Mouse (Mus musculus) intestine, embryonic 16.5 days (tissue): ENCODE data around the gene Nfasc. TPM values are rescaled to one million over a fixed set of nuclear protein-coding genes. Genes with fewer than 3 reads are reported as not detected.

Experiments
- ATAC-seq: fragments of 200-750 bp; cut with Nextera tagmentation; 2 replicates; pipeline ENCODE4 v1.8.0; 2017; ENCODE audit warnings: moderate TSS enrichment, moderate library complexity
- H3K27ac ChIP-seq: fragments of 300-500 bp; sonication (generic); 2 replicates; pipeline ENCODE4 v1.5.1; 2014; ENCODE audit warnings: mild to moderate bottlenecking, low read length
- H3K27me3 ChIP-seq: fragments of 300-500 bp; sonication (generic); replicated peaks from 2 replicates; pipeline ENCODE4 v1.6.1; 2014; ENCODE audit warnings: low read length, control low read depth, mixed read lengths; ENCODE audit not compliant: control insufficient read depth, insufficient read depth
- H3K36me3 ChIP-seq: fragments of 300-500 bp; sonication (generic); 2 replicates; pipeline ENCODE4 v1.6.1; 2014; ENCODE audit warnings: low read length, control low read depth; ENCODE audit not compliant: control insufficient read depth, insufficient read depth
- H3K4me1 ChIP-seq: fragments of 300-500 bp; sonication (generic); 2 replicates; pipeline ENCODE4 v1.6.1; 2014; ENCODE audit warnings: low read length, control low read depth, mixed read lengths; ENCODE audit not compliant: control insufficient read depth, insufficient read depth
- H3K4me2 ChIP-seq: fragments of 300-500 bp; sonication (generic); 2 replicates; pipeline ENCODE4 v1.6.1; 2014; ENCODE audit warnings: low read depth, low read length, control low read depth
- H3K4me3 ChIP-seq: fragments of 300-500 bp; sonication (generic); 2 replicates; pipeline ENCODE4 v1.5.1; 2014; ENCODE audit warnings: mild to moderate bottlenecking, low read length
- H3K9ac ChIP-seq: fragments of 300-500 bp; sonication (generic); 2 replicates; pipeline ENCODE4 v1.6.1; 2014; ENCODE audit warnings: low read depth, low read length
- H3K9me3 ChIP-seq: fragments of 300-500 bp; sonication (generic); 2 replicates; pipeline ENCODE4 v1.6.1; 2016; ENCODE audit warnings: low read length, control low read depth; ENCODE audit not compliant: control insufficient read depth
- WGBS: fragments of 180-500 bp; shearing (Covaris S2); extraction: QIAGEN DNeasy Blood & Tissue Kit; methylation state at CpG from one replicate; pipeline ENCODE4 v1.1.7; 2014; 5-methylcytosine and 5-hydroxymethylcytosine counted together
- polyA plus RNA-seq: library from polyadenylated mRNA; unstranded; fragments of >200 nt; fragmentation: Nextera tagmentation; extraction: Ambion mirVana; gene quantifications from 2 replicates; pipeline ENCODE4 v1.2.1, GENCODE M21; 2015

Gene Nfasc
- polyA plus RNA-seq, 1 experiment from 2014 or later: 2.0 TPM

GRCm38 (mm10) chr1:132767422-132767821 lies 25.8 kb upstream of the Nfasc start:
- H3K4me2 ChIP-seq: no peak overlapping the region
- peaks cover 8% of the 10 kb centered on the region; the same call in 1 of the 2 replicates for H3K4me1 ChIP-seq
- H3K4me3 ChIP-seq: no peak overlapping the region
- no peaks in the 10 kb centered on the region for H3K9me3 ChIP-seq
- 90% methylated on average over 7 of the region's 7 CpGs for WGBS
- no peaks in the 10 kb centered on the region; the same call in 1 of the 2 replicates for H3K27me3 ChIP-seq
- ATAC-seq: no peak
- H3K9ac ChIP-seq: no peak overlapping the region
- H3K36me3 ChIP-seq: no peaks in the 10 kb centered on the region
- no peak overlapping the region for H3K27ac ChIP-seq

- peak overlapping the region; percentile 30 for H3K4me2 ChIP-seq
Measured at GRCm38 (mm10) chr1:132765887-132766651, 24.5 kb upstream of the Nfasc start.

GRCm38 (mm10) chr1:132765222-132765621 lies 23.6 kb upstream of the Nfasc start:
- Histone ChIP-seq H3K4me3 (no peak overlapping the region), H3K9ac (no peak overlapping the region), H3K9me3 (no peaks in the 10 kb centered on the region), H3K36me3 (no peaks in the 10 kb centered on the region), H3K27ac (no peak overlapping the region), H3K4me1 (peaks cover 8% of the 10 kb centered on the region; the same call in 1 of the 2 replicates), H3K4me2 (no peak overlapping the region), H3K27me3 (no peaks in the 10 kb centered on the region; the same call in 1 of the 2 replicates)
- 69% methylated on average over 10 of the region's 10 CpGs for WGBS
- ATAC-seq: no peak

More at GRCm38 (mm10) chr1:132765887-132766651, 24.5 kb upstream of the Nfasc start:
- Histone ChIP-seq H3K4me1 (peaks cover 8% of the 10 kb centered on the region; the same call in 1 of the 2 replicates), H3K27ac (no peak overlapping the region), H3K9me3 (no peaks in the 10 kb centered on the region), H3K9ac (no peak overlapping the region), H3K4me3 (peak overlapping the region; percentile 3; the same call in 1 of the 2 replicates), H3K27me3 (no peaks in the 10 kb centered on the region; the same call in 1 of the 2 replicates), H3K36me3 (no peaks in the 10 kb centered on the region)
- no peak for ATAC-seq
- 21% methylated on average over 16 of the region's 16 CpGs for WGBS

GRCm38 (mm10) chr1:132759390-132759789 lies 17.8 kb upstream of the Nfasc start:
- no peak overlapping the region for H3K4me2 ChIP-seq
- 64% methylated on average over 6 of the region's 6 CpGs for WGBS
- H3K9ac ChIP-seq: no peak overlapping the region
- H3K9me3 ChIP-seq: no peaks in the 10 kb centered on the region
- no peak overlapping the region for H3K27ac ChIP-seq
- no peaks in the 10 kb centered on the region for H3K27me3 ChIP-seq
- no peak overlapping the region for H3K4me3 ChIP-seq
- H3K4me1 ChIP-seq: no peaks in the 10 kb centered on the region
- no peak for ATAC-seq
- H3K36me3 ChIP-seq: no peaks in the 10 kb centered on the region

- H3K27ac ChIP-seq: no peak overlapping the region
- no peaks in the 10 kb centered on the region for H3K4me1 ChIP-seq
- 7% methylated on average over 24 of the region's 24 CpGs for WGBS
- H3K9me3 ChIP-seq: no peaks in the 10 kb centered on the region
- no peaks in the 10 kb centered on the region for H3K27me3 ChIP-seq
- no peak overlapping the region for H3K9ac ChIP-seq
- peak; percentile 66 for ATAC-seq
- no peaks in the 10 kb centered on the region for H3K36me3 ChIP-seq
- H3K4me3 ChIP-seq: no peak overlapping the region
- peak overlapping the region; percentile 49 for H3K4me2 ChIP-seq
Measured at GRCm38 (mm10) chr1:132758656-132759370, 17.2 kb upstream of the Nfasc start.

- whole genome bisulfite sequencing: 59% methylated on average over 4 of the region's 4 CpGs
- no peak for ATAC-seq
- no peaks in the 10 kb centered on the region for H3K4me1 ChIP-seq
Measured at GRCm38 (mm10) chr1:132755211-132755610, 13.6 kb upstream of the Nfasc start.

GRCm38 (mm10) chr1:132749217-132749884 lies 7.8 kb upstream of the Nfasc start:
- WGBS: 78% methylated on average over 9 of the region's 9 CpGs
- no peak for ATAC-seq
- Histone ChIP-seq H3K4me2 (no peak overlapping the region), H3K4me1 (no peaks in the 10 kb centered on the region), H3K9me3 (no peaks in the 10 kb centered on the region), H3K27me3 (no peaks in the 10 kb centered on the region), H3K36me3 (no peaks in the 10 kb centered on the region), H3K4me3 (no peak overlapping the region), H3K27ac (no peak overlapping the region), H3K9ac (no peak overlapping the region)

More at GRCm38 (mm10) chr1:132755211-132755610, 13.6 kb upstream of the Nfasc start:
- Histone ChIP-seq H3K9me3 (no peaks in the 10 kb centered on the region), H3K4me2 (no peak overlapping the region), H3K4me3 (no peak overlapping the region), H3K27ac (no peak overlapping the region), H3K27me3 (no peaks in the 10 kb centered on the region), H3K9ac (no peak overlapping the region), H3K36me3 (no peaks in the 10 kb centered on the region)

GRCm38 (mm10) chr1:132746302-132746701 lies 4.7 kb upstream of the Nfasc start:
- no peak overlapping the region for H3K9ac ChIP-seq
- no peaks in the 10 kb centered on the region for H3K9me3 ChIP-seq
- no peaks in the 10 kb centered on the region for H3K36me3 ChIP-seq
- whole genome bisulfite sequencing: 83% methylated on average over 9 of the region's 9 CpGs
- no peak overlapping the region for H3K4me2 ChIP-seq
- H3K27ac ChIP-seq: no peak overlapping the region
- H3K4me1 ChIP-seq: peaks cover 4% of the 10 kb centered on the region; the same call in 1 of the 2 replicates
- peaks cover 14% of the 10 kb centered on the region for H3K27me3 ChIP-seq
- no peak for ATAC-seq
- H3K4me3 ChIP-seq: no peak overlapping the region

GRCm38 (mm10) chr1:132745636-132746035 lies 4.0 kb upstream of the Nfasc start:
- peaks cover 4% of the 10 kb centered on the region; the same call in 1 of the 2 replicates for H3K4me1 ChIP-seq
- no peak overlapping the region for H3K27ac ChIP-seq
- H3K9me3 ChIP-seq: no peaks in the 10 kb centered on the region
- H3K4me2 ChIP-seq: no peak overlapping the region
- H3K9ac ChIP-seq: no peak overlapping the region
- no peak for ATAC-seq
- peaks cover 20% of the 10 kb centered on the region for H3K27me3 ChIP-seq
- 61% methylated on average over 6 of the region's 6 CpGs for WGBS
- H3K4me3 ChIP-seq: no peak overlapping the region
- H3K36me3 ChIP-seq: no peaks in the 10 kb centered on the region
